Mouse (Mus musculus): ENCODE measurements around the gene Rfng. TPM values are rescaled to one million over a fixed set of nuclear protein-coding genes. Genes with fewer than 3 reads are reported as not detected.
A peak's percentile ranks its signal among the peaks of the same experiment; 100 is the strongest.
"Not testable (repeated sequence)": the region's sequence is repeated elsewhere in the genome, so short reads cannot be mapped to it uniquely, and the experiment has no call there.

Rfng gene
- total RNA-seq, 2 experiments from 2014 or later, result 11.2 to 13.3 TPM

GRCm38 (mm10) chr11:120817358-120817757 is 33.4 kb upstream of the Rfng start:
- intact Hi-C loops (cut with DNase I), result no loop called here
- no peak for DNase-seq

GRCm38 (mm10) chr11:120812068-120812467 is 28.1 kb upstream of the Rfng start:
- no peak for DNase-seq

GRCm38 (mm10) chr11:120808010-120808409 is 24.0 kb upstream of the Rfng start:
- no peak for DNase-seq
- intact Hi-C loops (cut with DNase I), result no loop called here

More at GRCm38 (mm10) chr11:120812068-120812467, 28.1 kb upstream of the Rfng start:
- intact Hi-C loops (cut with DNase I), result no loop called here

- DNase-seq, result no peak
- intact Hi-C loops (cut with DNase I), result no loop called here
Measured at GRCm38 (mm10) chr11:120805375-120806298, 21.6 kb upstream of the Rfng start.

- intact Hi-C loops (cut with DNase I), result loop anchor here (5.0 kb wide), 1 partner anchor 98 kb away; no protein-coding TSS in a partner anchor
- no peak for DNase-seq
Measured at GRCm38 (mm10) chr11:120804769-120805168, 20.8 kb upstream of the Rfng start.

- DNase-seq, result no peak
- intact Hi-C loops (cut with DNase I), result loop anchor here (5.0 kb wide), 1 partner anchor 98 kb away; no protein-coding TSS in a partner anchor
Measured at GRCm38 (mm10) chr11:120804274-120804673, 20.3 kb upstream of the Rfng start.

GRCm38 (mm10) chr11:120800061-120800904 is 16.3 kb upstream of the Rfng start:
- intact Hi-C loops (cut with DNase I), result loop anchor here (5.0 kb wide), 1 partner anchor 102 kb away; no protein-coding TSS in a partner anchor
- DNase-seq, result peak; percentile 89 to 92

GRCm38 (mm10) chr11:120799316-120799890 is 15.4 kb upstream of the Rfng start:
- intact Hi-C loops (cut with DNase I), result loop anchor here (5.0 kb wide), 1 partner anchor 193 kb away; the partner anchor contains the start of gene Csnk1d

GRCm38 (mm10) chr11:120798244-120798643 is 14.2 kb upstream of the Rfng start:
- intact Hi-C loops (cut with DNase I), result loop anchor here (5.0 kb wide), 1 partner anchor 194 kb away; the partner anchor contains the start of gene Csnk1d
- no peak for DNase-seq

More at GRCm38 (mm10) chr11:120799316-120799890, 15.4 kb upstream of the Rfng start:
- no peak for DNase-seq

GRCm38 (mm10) chr11:120796614-120796946 is 12.6 kb upstream of the Rfng start:
- intact Hi-C loops (cut with DNase I), result loop anchor here (5.0 kb wide), 1 partner anchor 196 kb away; the partner anchor contains the start of gene Csnk1d

GRCm38 (mm10) chr11:120795756-120796613 is 12.0 kb upstream of the Rfng start, which contains the start of gene Dus1l:
Dus1l (minus strand) TSS chr11:120796403.
- peak; percentile 98 to 99 for DNase-seq
- intact Hi-C loops (cut with DNase I), result loop anchor here (5.0 kb wide), 1 partner anchor 196 kb away; the partner anchor contains the start of gene Csnk1d

More at GRCm38 (mm10) chr11:120796614-120796946, 12.6 kb upstream of the Rfng start:
- no peak for DNase-seq

GRCm38 (mm10) chr11:120792652-120793051 is 8.6 kb upstream of the Rfng start:
- no peak for DNase-seq
- intact Hi-C loops (cut with DNase I), result no loop called here

- intact Hi-C loops (cut with DNase I), result no loop called here
- no peak for DNase-seq
Measured at GRCm38 (mm10) chr11:120789810-120790209, 5.8 kb upstream of the Rfng start.

GRCm38 (mm10) chr11:120789355-120789754 is 5.3 kb upstream of the Rfng start:
- DNase-seq, result no peak
- intact Hi-C loops (cut with DNase I), result no loop called here

GRCm38 (mm10) chr11:120788460-120788859 is 4.5 kb upstream of the Rfng start:
- DNase-seq; intact Hi-C loops (cut with DNase I): not testable (repeated sequence)

GRCm38 (mm10) chr11:120785145-120785544 is 1.1 kb upstream of the Rfng start:
- intact Hi-C loops (cut with DNase I), result no loop called here

GRCm38 (mm10) chr11:120783426-120784063 is 462 bp downstream of the Rfng start:
- intact Hi-C loops (cut with DNase I), result no loop called here
- no peak for DNase-seq

More at GRCm38 (mm10) chr11:120785145-120785544, 1.1 kb upstream of the Rfng start:
- DNase-seq, result no peak

GRCm38 (mm10) chr11:120781361-120781760 is 2.6 kb downstream of the Rfng start:
- DNase-seq; intact Hi-C loops (cut with DNase I): not testable (repeated sequence)

GRCm38 (mm10) chr11:120779876-120780275 is 4.1 kb downstream of the Rfng start:
- intact Hi-C loops (cut with DNase I), result loop anchor here (5.0 to 10.0 kb wide), 2 partner anchors 265 to 293 kb away; no protein-coding TSS in a partner anchor
- DNase-seq, result no peak
